Mouse (Mus musculus) MEL (cell line): ENCODE data around the gene Kirrel3. TPM values are rescaled to one million over a fixed set of nuclear protein-coding genes. Genes with fewer than 3 reads are reported as not detected.

ENCODE experiments used
- DNase-seq: peaks from one replicate; pipeline ENCODE4 v3.0.0; 2011; ENCODE audit warnings: low read depth, low spot score
- H3K27ac ChIP-seq: 2 replicates; pipeline ENCODE4 v1.5.1; 2012; ENCODE audit warnings: low read depth, mild to moderate bottlenecking, control low read depth, low read length, moderate library complexity; ENCODE audit not compliant: control insufficient read depth
- H3K27me3 ChIP-seq, 2 experiments: fragments of 150-350 bp in 1 of 2; sonication (generic) in 1 of 2; 2 replicates each; pipeline ENCODE4 v1.6.1; 2012; ENCODE audit warnings: low read length in 2 of 2, mild to moderate bottlenecking in 2 of 2, improper control_type of control experiment in 1 of 2, moderate library complexity in 1 of 2; ENCODE audit not compliant: insufficient read depth in 2 of 2, control insufficient read depth in 1 of 2
- H3K36me3 ChIP-seq, 2 experiments: 2 replicates each; pipeline ENCODE4 v1.6.1; 2012 to 2014; ENCODE audit warnings: low read length in 2 of 2, improper control_type of control experiment in 1 of 2, inconsistent platforms in 1 of 2, mild to moderate bottlenecking in 1 of 2; ENCODE audit not compliant: insufficient read depth in 2 of 2, control insufficient read depth in 1 of 2
- H3K4me1 ChIP-seq, 2 experiments: fragments of 150-350 bp in 1 of 2; sonication (generic) in 1 of 2; 2 replicates each; pipeline ENCODE4 v1.6.1; 2012; ENCODE audit warnings: low read length in 2 of 2, improper control_type of control experiment in 1 of 2, mild to moderate bottlenecking in 1 of 2; ENCODE audit not compliant: insufficient read depth in 2 of 2, control insufficient read depth in 1 of 2
- H3K4me3 ChIP-seq, 2 experiments: fragments of 150-350 bp in 1 of 2; sonication (generic) in 1 of 2; 2 replicates each; pipeline ENCODE4 v1.5.1; 2012; ENCODE audit warnings: low read depth in 2 of 2, low read length in 2 of 2, mild to moderate bottlenecking in 2 of 2, moderate library complexity in 2 of 2, control low read depth in 1 of 2, improper control_type of control experiment in 1 of 2; ENCODE audit not compliant: control insufficient read depth in 1 of 2, insufficient read depth in 1 of 2
- H3K79me2 ChIP-seq: 2 replicates; pipeline ENCODE4 v1.6.1; 2012; ENCODE audit warnings: mild to moderate bottlenecking, low read length, moderate library complexity; ENCODE audit not compliant: control insufficient read depth, poor library complexity, insufficient read depth
- H3K9ac ChIP-seq: 2 replicates; pipeline ENCODE4 v1.6.1; 2012; ENCODE audit warnings: low read depth, mild to moderate bottlenecking, control low read depth, low read length, moderate library complexity; ENCODE audit not compliant: control insufficient read depth, poor library complexity, severe bottlenecking
- H3K9me3 ChIP-seq: fragments of 150-350 bp; sonication (generic); replicated peaks from 2 replicates; pipeline ENCODE4 v1.6.1; 2012; ENCODE audit warnings: mild to moderate bottlenecking, low read length, improper control_type of control experiment, moderate library complexity; ENCODE audit not compliant: insufficient read depth
- BHLHE40 ChIP-seq: IDR thresholded peaks from 2 replicates; pipeline ENCODE4 v1.6.1; 2012; ENCODE audit warnings: low read depth, mild to moderate bottlenecking, inconsistent platforms, low read length, improper control_type of control experiment, borderline replicate concordance
- CHD1 ChIP-seq: IDR thresholded peaks from 2 replicates; pipeline ENCODE4 v1.6.1; 2012; ENCODE audit warnings: low read depth, mild to moderate bottlenecking, inconsistent platforms, low read length, improper control_type of control experiment
- CHD2 ChIP-seq: IDR thresholded peaks from 2 replicates; pipeline ENCODE4 v1.6.1; 2011; ENCODE audit warnings: low read length, improper control_type of control experiment
- ELF1 ChIP-seq: IDR thresholded peaks from 2 replicates; pipeline ENCODE4 v1.6.1; 2014; ENCODE audit warnings: low read depth, mild to moderate bottlenecking, inconsistent platforms, low read length, improper control_type of control experiment, moderate library complexity
- ETS1 ChIP-seq: IDR thresholded peaks from 2 replicates; pipeline ENCODE4 v1.6.1; 2012; ENCODE audit warnings: low read depth, mild to moderate bottlenecking, inconsistent platforms, low read length, improper control_type of control experiment, moderate library complexity
- GABPA ChIP-seq: IDR thresholded peaks from 2 replicates; pipeline ENCODE4 v1.6.1; 2012; ENCODE audit warnings: low read depth, mild to moderate bottlenecking, inconsistent platforms, low read length, improper control_type of control experiment, moderate library complexity
- GATA1 ChIP-seq: IDR thresholded peaks from 2 replicates; pipeline ENCODE4 v1.6.1; 2011; ENCODE audit warnings: low read depth, low read length, improper control_type of control experiment
- MAFK ChIP-seq: IDR thresholded peaks from 2 replicates; pipeline ENCODE4 v1.6.1; 2011; ENCODE audit warnings: low read depth, mild to moderate bottlenecking, low read length, improper control_type of control experiment, borderline replicate concordance
- MYB ChIP-seq: IDR thresholded peaks from 2 replicates; pipeline ENCODE4 v1.6.1; 2011; ENCODE audit warnings: mild to moderate bottlenecking, low read depth, low read length, improper control_type of control experiment
- MYC ChIP-seq: IDR thresholded peaks from 2 replicates; pipeline ENCODE4 v1.6.1; 2011; ENCODE audit warnings: low read depth, mild to moderate bottlenecking, low read length, improper control_type of control experiment, moderate library complexity
- NRF1 ChIP-seq: IDR thresholded peaks from 2 replicates; pipeline ENCODE4 v1.6.1; 2014; ENCODE audit warnings: low read depth, mild to moderate bottlenecking, inconsistent platforms, low read length, improper control_type of control experiment, moderate library complexity; ENCODE audit not compliant: poor library complexity, insufficient read depth, severe bottlenecking
- POLR2A ChIP-seq, 2 experiments: IDR thresholded peaks; 2 replicates each; pipeline ENCODE4 v1.6.1; 2011 to 2012; ENCODE audit warnings: low read length in 2 of 2, mild to moderate bottlenecking in 2 of 2, control low read depth in 1 of 2, improper control_type of control experiment in 1 of 2, low read depth in 1 of 2, moderate library complexity in 1 of 2; ENCODE audit not compliant: control insufficient read depth in 1 of 2, insufficient read depth in 1 of 2, poor library complexity in 1 of 2
- POLR2AphosphoS2 ChIP-seq: IDR thresholded peaks from 2 replicates; pipeline ENCODE4 v1.6.1; 2011; ENCODE audit warnings: low read length, improper control_type of control experiment
- RAD21 ChIP-seq: IDR thresholded peaks from 2 replicates; pipeline ENCODE4 v1.6.1; 2011; ENCODE audit warnings: mild to moderate bottlenecking, low read depth, low read length, improper control_type of control experiment
- SIN3A ChIP-seq: IDR thresholded peaks from 2 replicates; pipeline ENCODE4 v1.6.1; 2012; ENCODE audit warnings: low read length, improper control_type of control experiment, inconsistent platforms
- TBP ChIP-seq: IDR thresholded peaks from 2 replicates; pipeline ENCODE4 v1.8.0; 2011; ENCODE audit warnings: low read depth, low read length, improper control_type of control experiment
- UBTF ChIP-seq: IDR thresholded peaks from 2 replicates; pipeline ENCODE4 v1.6.1; 2012; ENCODE audit warnings: low read depth, mild to moderate bottlenecking, inconsistent platforms, low read length, improper control_type of control experiment, moderate library complexity, borderline replicate concordance; ENCODE audit not compliant: insufficient read depth
- ZC3H11A ChIP-seq: IDR thresholded peaks from 2 replicates; pipeline ENCODE4 v1.6.1; 2012; ENCODE audit warnings: low read depth, mild to moderate bottlenecking, inconsistent platforms, low read length, improper control_type of control experiment
- ZMIZ1 ChIP-seq: IDR thresholded peaks from 2 replicates; pipeline ENCODE4 v1.6.1; 2012; ENCODE audit warnings: low read depth, mild to moderate bottlenecking, inconsistent platforms, low read length, improper control_type of control experiment, moderate library complexity
- polyA plus RNA-seq, 2 experiments: library from polyadenylated mRNA; stranded (reverse) in 1 of 2; unstranded in 1 of 2; fragments of >175 nt in 1 of 2; fragments of >200 nt in 1 of 2; gene quantifications; 2 replicates each; pipeline versions ENCODE4 v1.2.1 to v1.2.4; 2012; ENCODE audit warnings: low replicate concordance in 2 of 2, low read depth in 1 of 2; ENCODE audit not compliant: insufficient read length in 2 of 2, insufficient read depth in 1 of 2, missing spikeins in 1 of 2
- total RNA-seq: library from RNA; depleted of rRNA; stranded (reverse); fragments of 300-350 nt; gene quantifications from 2 replicates; pipeline ENCODE4 v1.2.3, GENCODE M21; 2012

Kirrel3 gene
- total and polyA plus RNA-seq, 3 experiments: 0.06 TPM; not detected in 2

GRCm38 (mm10) chr9:34920116-34920515 is 434.4 kb downstream of the Kirrel3 start:
- TF ChIP-seq CHD2 (no peak), TBP (no peak), SIN3A (no peak), CHD1 (no peak), MAFK (no peak), NRF1 (no peak), GATA1 (no peak), ELF1 (no peak), UBTF (no peak), RAD21 (no peak), POLR2AphosphoS2 (no peak), ZC3H11A (no peak)
- Histone ChIP-seq H3K27me3 (no peaks in the 10 kb centered on the region), H3K4me3 (no peak overlapping the region), H3K79me2 (no peaks in the 10 kb centered on the region), H3K27ac (no peak overlapping the region), H3K4me1 (no peaks in the 10 kb centered on the region), H3K36me3 (no peaks in the 10 kb centered on the region), H3K9ac (no peak overlapping the region), H3K9me3 (no peaks in the 10 kb centered on the region)
- DNase-seq: no peak

GRCm38 (mm10) chr9:34921941-34922340 is 436.2 kb downstream of the Kirrel3 start:
- Histone ChIP-seq H3K79me2 (no peaks in the 10 kb centered on the region), H3K27ac (no peak overlapping the region), H3K27me3 (no peaks in the 10 kb centered on the region)
- no peak for TF ChIP-seq MAFK
- TF ChIP-seq MYB: no peak
- no peak for TF ChIP-seq SIN3A
- no peak for TF ChIP-seq MYC
- TF ChIP-seq ZMIZ1: no peak
- TF ChIP-seq RAD21: no peak
- TF ChIP-seq POLR2A (IDR thresholded peaks at IDR 0.05; ENCODE audit: control insufficient read depth in 1 of 2, insufficient read depth in 1 of 2, low read depth in 1 of 2, low read length in 2 of 2, poor library complexity in 1 of 2): no peak
- no peak for TF ChIP-seq ETS1
- no peak for TF ChIP-seq ZC3H11A
- no peak for TF ChIP-seq GABPA
- no peak for TF ChIP-seq BHLHE40
- TF ChIP-seq, all 39 proteins: peak for 0
- H3K9me3 ChIP-seq: no peaks in the 10 kb centered on the region
- no peaks in the 10 kb centered on the region for H3K36me3 ChIP-seq
- H3K9ac ChIP-seq: no peak overlapping the region
- H3K4me3 ChIP-seq: no peak overlapping the region
- no peak for DNase-seq
- no peaks in the 10 kb centered on the region for H3K4me1 ChIP-seq
